Mouse (Mus musculus) heart, postnatal 0 days (tissue): ENCODE measurements around the gene Ppm1l. TPM values are rescaled to one million over a fixed set of nuclear protein-coding genes. Genes with fewer than 3 reads are reported as not detected.

ENCODE experiments used
- ATAC-seq: fragments of 200-750 bp; cut with Nextera tagmentation; 2 replicates; pipeline ENCODE4 v1.8.0; 2017; ENCODE audit warnings: low read depth, moderate number of reproducible peaks, moderate library complexity; ENCODE audit not compliant: insufficient read depth
- DNase-seq: peaks from one replicate; pipeline ENCODE4 v3.0.0-alpha.2; 2016; ENCODE audit warnings: low spot score
- H3K27ac ChIP-seq: fragments of 300-500 bp; sonication (generic); 2 replicates; pipeline ENCODE4 v1.5.1; 2014; ENCODE audit warnings: low read depth, mild to moderate bottlenecking
- H3K27me3 ChIP-seq: fragments of 300-500 bp; sonication (generic); 2 replicates; pipeline ENCODE4 v1.6.1; 2014; ENCODE audit warnings: low read length, mixed read lengths; ENCODE audit not compliant: control insufficient read depth, insufficient read depth
- H3K36me3 ChIP-seq: fragments of 300-500 bp; sonication (generic); replicated peaks from 2 replicates; pipeline ENCODE4 v1.6.1; 2014; ENCODE audit warnings: low read length, mixed read lengths; ENCODE audit not compliant: control insufficient read depth, insufficient read depth
- H3K4me1 ChIP-seq: fragments of 300-500 bp; sonication (generic); 2 replicates; pipeline ENCODE4 v1.6.1; 2014; ENCODE audit warnings: antibody characterized with exemption; ENCODE audit not compliant: control insufficient read depth, insufficient read depth
- H3K4me2 ChIP-seq: fragments of 300-500 bp; sonication (generic); 2 replicates; pipeline ENCODE4 v1.6.1; 2014; ENCODE audit warnings: low read depth, mild to moderate bottlenecking, low read length, moderate library complexity
- H3K4me3 ChIP-seq: fragments of 300-500 bp; sonication (generic); 2 replicates; pipeline ENCODE4 v1.5.1; 2014; ENCODE audit warnings: low read depth, low read length
- H3K9ac ChIP-seq: fragments of 300-500 bp; sonication (generic); replicated peaks from 2 replicates; pipeline ENCODE4 v1.6.1; 2014; ENCODE audit warnings: low read depth, low read length, mixed read lengths
- H3K9me3 ChIP-seq: fragments of 300-500 bp; sonication (generic); replicated peaks from 2 replicates; pipeline ENCODE4 v1.6.1; 2016; ENCODE audit warnings: low read length; ENCODE audit not compliant: control insufficient read depth
- CTCF ChIP-seq: IDR thresholded peaks from 2 replicates; pipeline ENCODE4 v1.5.1; 2016; ENCODE audit warnings: antibody characterized with exemption, control low read depth, low read depth
- EP300 ChIP-seq: IDR thresholded peaks from 2 replicates; pipeline ENCODE4 v1.6.1; 2016; ENCODE audit warnings: antibody characterized with exemption, low read depth
- WGBS: fragments of 180-500 bp; shearing (Covaris S2); extraction: QIAGEN DNeasy Blood & Tissue Kit; methylation state at CpG from one replicate; pipeline ENCODE4 v1.1.7; 2014; 5-methylcytosine and 5-hydroxymethylcytosine counted together
- polyA plus RNA-seq: library from polyadenylated mRNA; unstranded; fragments of >200 nt; fragmentation: Nextera tagmentation; extraction: Ambion mirVana; gene quantifications from 2 replicates; pipeline ENCODE4 v1.2.1, GENCODE M21; 2015
- total RNA-seq: library from RNA; depleted of rRNA; stranded (reverse); fragments of >200 nt; gene quantifications from 2 replicates; pipeline ENCODE4 v1.2.3, GENCODE M21; 2014; ENCODE audit warnings: low replicate concordance

The Ppm1l gene
- total and polyA plus RNA-seq, 2 experiments from 2014 or later = 8.7 to 13.8 TPM

DNA sequence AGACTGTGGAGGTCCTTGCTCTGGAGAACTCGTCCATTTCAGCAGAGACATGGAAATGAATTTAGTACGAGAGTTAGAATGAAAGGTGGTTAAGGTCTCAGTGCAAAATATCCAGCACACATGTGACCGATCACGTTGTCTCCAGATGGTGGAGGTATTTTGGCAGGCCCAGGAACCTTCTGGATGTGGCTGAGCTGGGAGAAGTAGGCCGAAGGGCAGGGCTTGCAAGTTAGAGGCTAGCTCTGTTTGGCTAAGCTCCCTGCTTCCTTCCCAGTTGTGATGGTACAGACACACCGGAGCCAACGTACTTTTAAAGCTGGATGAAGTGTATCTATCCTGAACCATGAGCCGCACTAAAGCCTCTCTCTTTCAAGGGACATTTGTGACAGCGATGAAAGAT lies 76.4 kb downstream of the Ppm1l start:
- 84% methylated on average over 9 of the region's 9 CpGs for WGBS
- no peak for DNase-seq

DNA sequence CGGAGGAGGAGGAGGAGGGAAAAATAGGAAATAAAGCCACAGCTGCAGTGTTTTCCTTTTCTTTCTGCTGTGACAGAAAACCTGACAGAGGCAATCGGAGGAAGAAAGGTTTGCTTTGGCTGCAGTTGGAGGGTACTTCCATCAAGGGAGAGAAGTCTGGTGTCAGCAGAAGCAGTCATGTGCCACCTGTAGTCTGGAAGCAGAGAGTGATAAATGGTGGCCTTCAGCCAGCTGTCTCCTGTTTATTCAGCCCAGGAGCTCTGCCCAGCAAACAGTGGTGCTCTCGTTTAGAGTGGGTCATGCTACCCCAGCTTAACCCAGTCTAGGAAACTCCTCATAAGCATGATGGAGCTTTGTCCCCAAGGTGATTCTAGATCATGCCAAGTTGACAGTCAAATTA lies 77.3 kb downstream of the Ppm1l start:
- peaks cover 10% of the 10 kb centered on the region; the same call in 1 of the 2 replicates for H3K4me1 ChIP-seq
- no peak overlapping the region; the same call in 1 of the 2 replicates for H3K27ac ChIP-seq
- H3K4me3 ChIP-seq = no peak overlapping the region
- no peak for TF ChIP-seq EP300
- TF ChIP-seq CTCF = no peak
- H3K27me3 ChIP-seq = no peaks in the 10 kb centered on the region
- no peaks in the 10 kb centered on the region for H3K9me3 ChIP-seq
- ATAC-seq (no peak), DNase-seq (peak; percentile 24)
- no peak overlapping the region for H3K4me2 ChIP-seq
- WGBS = 48% methylated on average over 3 of the region's 3 CpGs
- no peaks in the 10 kb centered on the region for H3K36me3 ChIP-seq
- no peak overlapping the region for H3K9ac ChIP-seq

More for the DNA sequence above, 76.4 kb downstream of the Ppm1l start:
- H3K9ac ChIP-seq = no peak overlapping the region
- no peak overlapping the region for H3K4me3 ChIP-seq
- H3K27me3 ChIP-seq = no peaks in the 10 kb centered on the region
- ATAC-seq = no peak
- H3K27ac ChIP-seq = no peak overlapping the region
- no peaks in the 10 kb centered on the region for H3K36me3 ChIP-seq
- TF ChIP-seq EP300 (no peak), CTCF (no peak)
- peaks cover 10% of the 10 kb centered on the region; the same call in 1 of the 2 replicates for H3K4me1 ChIP-seq
- no peaks in the 10 kb centered on the region for H3K9me3 ChIP-seq
- no peak overlapping the region for H3K4me2 ChIP-seq

DNA sequence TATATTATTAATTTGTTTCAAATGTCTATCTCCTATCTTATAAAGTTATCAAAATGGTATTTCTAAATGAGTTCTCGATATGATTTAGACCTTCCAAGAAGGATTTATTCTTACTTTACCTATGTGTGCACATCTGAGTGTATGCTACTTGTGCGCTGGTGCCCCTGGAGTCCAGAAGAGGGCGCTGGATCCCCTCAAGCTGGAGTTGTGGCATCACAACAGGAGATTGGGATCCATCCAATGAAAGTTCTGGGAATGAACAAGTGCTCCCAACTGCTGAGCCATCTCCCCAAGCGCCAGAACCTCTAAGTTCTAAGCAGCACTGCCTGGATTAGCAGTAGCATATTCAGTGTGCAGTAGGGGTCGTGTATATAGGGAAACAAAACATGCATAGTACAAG lies 78.4 kb downstream of the Ppm1l start:
- WGBS = 83% methylated on average over 5 of the region's 5 CpGs

GRCm38 (mm10) chr3:69397733-69398132 lies 81.1 kb downstream of the Ppm1l start:
- ATAC-seq = no peak

More for the DNA sequence above, 78.4 kb downstream of the Ppm1l start:
- H3K4me2 ChIP-seq = no peak overlapping the region
- ATAC-seq (no peak), DNase-seq (no peak)
- no peaks in the 10 kb centered on the region for H3K36me3 ChIP-seq
- H3K27ac ChIP-seq = no peak overlapping the region
- no peaks in the 10 kb centered on the region for H3K27me3 ChIP-seq
- H3K9ac ChIP-seq = no peak overlapping the region
- H3K4me3 ChIP-seq = no peak overlapping the region
- peaks cover 10% of the 10 kb centered on the region; the same call in 1 of the 2 replicates for H3K4me1 ChIP-seq
- H3K9me3 ChIP-seq = no peaks in the 10 kb centered on the region
- TF ChIP-seq CTCF = no peak
- no peak for TF ChIP-seq EP300

DNA sequence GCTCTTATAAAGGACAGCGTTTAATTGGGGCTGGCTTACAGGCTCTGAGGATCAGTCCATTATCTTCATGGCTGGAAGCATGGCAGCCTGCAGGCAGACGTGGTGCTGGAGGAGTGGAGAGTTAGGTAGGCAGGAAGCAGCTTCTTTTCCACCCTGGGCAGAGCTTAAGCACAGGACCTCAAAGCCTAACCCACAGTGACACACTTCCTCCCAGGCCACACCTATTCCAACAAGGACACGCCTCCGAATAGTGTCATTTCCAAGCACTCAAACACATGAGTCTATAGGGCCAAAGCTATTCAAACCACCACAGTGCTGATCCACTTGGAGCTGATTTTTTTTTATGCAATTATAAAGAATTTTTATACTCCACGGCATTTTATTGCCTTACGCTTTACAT lies 82.7 kb downstream of the Ppm1l start:
- H3K4me2 ChIP-seq = no peak overlapping the region
- TF ChIP-seq CTCF (no peak), EP300 (no peak)
- no peaks in the 10 kb centered on the region for H3K27me3 ChIP-seq
- H3K9me3 ChIP-seq = no peaks in the 10 kb centered on the region
- no peak overlapping the region for H3K27ac ChIP-seq
- ATAC-seq (no peak), DNase-seq (no peak)
- no peak overlapping the region for H3K9ac ChIP-seq
- 80% methylated on average over 6 of the region's 6 CpGs for WGBS
- no peaks in the 10 kb centered on the region for H3K36me3 ChIP-seq
- no peak overlapping the region for H3K4me3 ChIP-seq
- H3K4me1 ChIP-seq = peaks cover 5% of the 10 kb centered on the region; the same call in 1 of the 2 replicates

More at GRCm38 (mm10) chr3:69397733-69398132, 81.1 kb downstream of the Ppm1l start:
- no peak overlapping the region for H3K4me2 ChIP-seq
- no peak overlapping the region for H3K27ac ChIP-seq
- TF ChIP-seq EP300 = no peak
- peak; percentile 34 for TF ChIP-seq CTCF
- H3K4me3 ChIP-seq = no peak overlapping the region
- DNase-seq = no peak
- WGBS = 65% methylated on average over 5 of the region's 5 CpGs
- H3K9me3 ChIP-seq = no peaks in the 10 kb centered on the region
- no peak overlapping the region for H3K9ac ChIP-seq
- no peaks in the 10 kb centered on the region for H3K27me3 ChIP-seq
- no peaks in the 10 kb centered on the region for H3K36me3 ChIP-seq
- H3K4me1 ChIP-seq = peaks cover 10% of the 10 kb centered on the region; the same call in 1 of the 2 replicates

DNA sequence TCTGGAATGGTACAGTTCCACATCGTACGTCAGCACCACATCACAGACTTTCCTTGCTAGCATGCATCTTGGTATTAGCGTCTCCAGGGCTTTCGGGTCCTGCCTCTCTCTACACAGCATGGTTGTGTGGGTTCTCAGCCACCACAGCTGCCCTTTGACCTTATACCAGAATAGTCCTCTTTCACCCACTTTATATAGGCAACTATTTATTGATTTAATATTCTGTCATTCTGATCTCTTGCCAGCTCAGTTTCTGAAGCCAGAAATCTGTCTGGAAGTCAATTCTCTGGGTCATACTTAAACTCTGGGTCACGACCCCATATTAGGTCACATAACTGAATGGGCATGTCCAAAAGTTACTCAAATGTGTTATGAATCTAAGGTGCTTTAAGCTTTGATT lies 86.5 kb downstream of the Ppm1l start:
- WGBS = 85% methylated on average over 5 of the region's 5 CpGs
- Histone ChIP-seq H3K4me1 (no peaks in the 10 kb centered on the region), H3K4me3 (no peak overlapping the region), H3K9me3 (no peaks in the 10 kb centered on the region), H3K4me2 (no peak overlapping the region), H3K27ac (no peak overlapping the region), H3K9ac (no peak overlapping the region), H3K36me3 (no peaks in the 10 kb centered on the region), H3K27me3 (no peaks in the 10 kb centered on the region)
- TF ChIP-seq CTCF (no peak), EP300 (no peak)
- no peak for ATAC-seq
- DNase-seq = no peak
